Mouse (Mus musculus) midbrain, embryonic 10.5 days (tissue): ENCODE data around the gene Cct8l1. TPM values are rescaled to one million over a fixed set of nuclear protein-coding genes. Genes with fewer than 3 reads are reported as not detected.

Source experiments
- polyA plus RNA-seq: library from polyadenylated mRNA; unstranded; fragments of >200 nt; fragmentation: Nextera tagmentation; extraction: Ambion mirVana; gene quantifications from 2 replicates; pipeline ENCODE4 v1.2.1, GENCODE M21; 2016

Cct8l1 gene
- polyA plus RNA-seq, 1 experiment from 2014 or later, result not detected

Other genes with a start within 250 kb of the Cct8l1 start
- gene Kmt2c, start 17.3 kb upstream of the Cct8l1 start, polyA plus RNA-seq, result 10.5 and 13.2 TPM in 2 replicates
- 15.7 and 17.3 TPM in 2 replicates for gene Xrcc2, start 189.8 kb downstream of the Cct8l1 start, polyA plus RNA-seq
- gene Actr3b, start 243.9 kb downstream of the Cct8l1 start, polyA plus RNA-seq, result 7.0 and 7.2 TPM in 2 replicates